Mouse (Mus musculus) gastrocnemius, postnatal 36 days (tissue): Measurements from ENCODE around the gene Fbll1. TPM values are rescaled to one million over a fixed set of nuclear protein-coding genes. Genes with fewer than 3 reads are reported as not detected.
"Not testable (repeated sequence)": the region's sequence is repeated elsewhere in the genome, so short reads cannot be mapped to it uniquely, and the experiment has no call there.

Source experiments
- DNase-seq, 2 experiments: peaks; one replicate each; pipeline ENCODE4 v3.0.0; 2022
- intact Hi-C: fragments of 180-260 bp; cut with DNase I; formaldehyde crosslinking; loops from one replicate; pipeline ENCODE4 v1.15.1; 2025
- long read RNA-seq, 2 experiments: library from polyadenylated mRNA; stranded (forward); transcript quantifications; one replicate each; pipeline ENCODE4 v2.0.0; 2021
- total RNA-seq, 2 experiments: library from RNA; stranded (reverse); gene quantifications; 2 replicates each; pipeline ENCODE4 v1.2.3; 2021

Gene Fbll1
- not detected for total RNA-seq
- long read RNA-seq, experiment 1 = 0 reads
- long read RNA-seq, experiment 2 = 0 reads

DNA sequence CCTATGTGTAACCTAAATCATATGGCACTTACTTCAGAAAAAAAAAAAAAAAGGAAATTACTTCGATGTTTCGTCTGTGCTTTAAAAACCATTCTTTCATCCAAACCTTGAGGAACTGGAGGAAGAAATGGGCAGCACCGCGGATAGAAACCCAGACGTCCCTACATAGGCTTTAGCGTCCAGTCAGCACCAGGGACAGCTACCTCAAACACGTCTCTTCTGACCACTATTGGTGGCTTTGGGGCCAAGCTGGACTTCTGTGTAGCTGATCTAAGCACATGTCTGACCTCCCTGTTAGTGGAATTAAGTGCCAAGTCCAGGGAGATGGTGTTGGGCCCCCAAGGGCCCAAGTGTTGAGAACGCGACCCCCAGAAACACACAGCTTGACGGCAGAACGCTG lies at the start of gene Fbll1:
Gene Fbll1, minus strand, starts transcription at position 11 of the 400 bp plus-strand sequence.
- DNase-seq = no peak
- intact Hi-C loops = no loop called here

DNA sequence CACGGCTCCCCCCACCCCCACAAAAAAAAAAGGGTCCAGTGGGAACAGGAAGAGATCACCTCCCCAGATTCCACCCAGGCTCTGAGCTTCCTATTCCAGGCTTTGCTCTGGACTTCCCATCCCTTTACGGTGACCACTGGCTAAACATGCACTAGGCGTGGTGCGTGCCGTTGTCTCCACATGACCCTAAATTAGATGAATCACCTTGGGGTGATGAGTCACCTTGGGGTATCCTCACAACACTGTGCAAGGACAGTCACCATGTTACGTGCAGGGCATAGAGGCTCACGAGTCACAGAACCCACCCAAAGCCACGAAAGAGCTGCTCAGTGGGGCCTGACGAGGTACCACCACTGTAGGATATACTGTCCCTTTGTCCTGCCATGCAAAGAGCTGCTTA lies 45.6 kb upstream of the Fbll1 start:
- intact Hi-C loops = loop anchor here (5.0 kb wide), 1 partner anchor 158 kb away; no protein-coding TSS in a partner anchor
- no peak for DNase-seq

DNA sequence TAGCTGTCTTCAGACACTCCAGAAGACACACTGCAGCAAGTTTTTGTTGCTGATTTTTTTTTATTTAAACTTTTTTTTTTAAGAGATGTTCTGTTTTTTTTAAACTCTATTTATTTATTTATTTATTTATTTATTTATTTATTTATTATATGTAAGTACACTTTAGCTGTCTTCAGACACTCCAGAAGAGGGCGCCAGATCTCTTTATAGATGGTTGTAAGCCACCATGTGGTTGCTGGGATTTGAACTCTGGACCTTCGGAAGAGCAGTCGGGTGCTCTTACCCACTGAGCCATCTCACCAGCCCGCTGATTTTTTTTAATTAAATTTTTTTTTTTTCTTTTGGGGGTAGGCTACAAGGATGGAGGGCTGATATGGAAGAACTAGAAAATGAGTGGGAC lies 43.9 kb upstream of the Fbll1 start:
- intact Hi-C loops = loop anchor here (5.0 kb wide), 1 partner anchor 160 kb away; no protein-coding TSS in a partner anchor
- not testable (repeated sequence) for DNase-seq

DNA sequence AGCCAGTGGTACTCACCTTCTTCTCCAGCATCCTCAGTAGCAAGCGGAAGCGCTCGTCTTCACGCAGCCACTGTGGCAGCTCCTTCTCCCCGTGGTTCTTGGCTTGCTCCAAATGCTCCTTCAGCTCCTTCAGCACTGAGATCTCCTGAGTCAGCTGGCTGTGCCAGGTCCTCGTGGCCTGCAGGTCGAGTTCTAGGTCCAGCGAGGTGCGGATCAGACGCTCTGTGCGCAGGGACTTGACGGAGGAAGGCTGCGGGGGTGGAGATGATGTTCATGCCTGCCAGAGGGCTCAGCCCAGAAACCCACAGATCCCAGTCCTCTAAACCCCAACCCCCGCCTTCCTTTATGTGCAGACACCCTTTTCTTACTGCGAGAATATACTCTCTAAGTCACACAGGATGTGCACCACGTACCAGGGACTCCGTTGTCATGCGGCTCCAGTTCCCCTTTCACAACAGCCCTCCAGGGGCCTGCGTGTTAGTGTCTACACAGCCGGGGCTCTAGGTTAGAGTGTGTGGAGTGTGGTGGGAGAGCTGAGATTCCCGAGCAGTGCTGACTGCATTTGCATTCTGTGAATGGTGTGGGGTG lies 43.1 kb upstream of the Fbll1 start:
- no peak for DNase-seq
- intact Hi-C loops = loop anchor here (5.0 kb wide), 1 partner anchor 160 kb away; no protein-coding TSS in a partner anchor

DNA sequence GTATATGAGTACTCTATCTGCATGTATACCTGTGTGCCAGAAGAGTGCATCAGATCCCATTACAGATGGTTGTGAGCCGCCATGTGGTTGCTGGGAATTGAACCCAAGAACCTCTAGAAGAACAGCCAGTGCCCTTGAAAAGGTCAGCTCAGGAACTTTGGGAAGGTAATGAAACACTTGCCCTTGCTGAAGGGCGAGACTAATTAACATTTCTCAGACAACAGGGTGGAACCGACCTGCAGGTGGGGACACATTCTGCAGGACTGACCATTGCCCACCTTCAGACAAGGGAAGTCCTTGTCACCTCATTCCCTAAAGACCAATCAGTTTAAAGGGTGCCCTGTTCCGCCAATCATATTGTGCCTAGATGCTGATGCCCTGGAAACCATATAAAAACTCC lies 42.1 kb upstream of the Fbll1 start:
- DNase-seq = not testable (repeated sequence)
- intact Hi-C loops = loop anchor here (5.0 kb wide), 1 partner anchor 161 kb away; no protein-coding TSS in a partner anchor

DNA sequence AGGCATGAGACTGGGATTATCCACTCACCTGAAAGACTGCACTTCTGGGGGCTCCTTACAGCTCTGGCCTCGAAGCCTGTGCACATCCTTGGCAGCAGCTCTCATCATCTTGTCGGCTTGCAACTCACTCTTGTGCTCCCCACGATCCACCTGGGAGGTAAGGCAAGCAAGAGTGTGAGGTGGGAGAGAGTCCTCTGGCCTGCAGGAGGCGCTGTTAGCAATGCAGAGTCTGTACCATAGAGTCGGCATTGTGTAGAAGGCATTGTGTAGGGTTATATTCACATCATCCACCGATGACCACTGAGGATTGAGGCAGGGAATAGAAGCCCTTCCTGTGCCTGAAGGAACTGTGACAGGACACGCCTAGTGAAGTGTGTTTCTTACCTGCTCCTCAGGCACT lies 41.6 kb upstream of the Fbll1 start:
- DNase-seq = no peak
- intact Hi-C loops = loop anchor here (5.0 kb wide), 1 partner anchor 162 kb away; no protein-coding TSS in a partner anchor

DNA sequence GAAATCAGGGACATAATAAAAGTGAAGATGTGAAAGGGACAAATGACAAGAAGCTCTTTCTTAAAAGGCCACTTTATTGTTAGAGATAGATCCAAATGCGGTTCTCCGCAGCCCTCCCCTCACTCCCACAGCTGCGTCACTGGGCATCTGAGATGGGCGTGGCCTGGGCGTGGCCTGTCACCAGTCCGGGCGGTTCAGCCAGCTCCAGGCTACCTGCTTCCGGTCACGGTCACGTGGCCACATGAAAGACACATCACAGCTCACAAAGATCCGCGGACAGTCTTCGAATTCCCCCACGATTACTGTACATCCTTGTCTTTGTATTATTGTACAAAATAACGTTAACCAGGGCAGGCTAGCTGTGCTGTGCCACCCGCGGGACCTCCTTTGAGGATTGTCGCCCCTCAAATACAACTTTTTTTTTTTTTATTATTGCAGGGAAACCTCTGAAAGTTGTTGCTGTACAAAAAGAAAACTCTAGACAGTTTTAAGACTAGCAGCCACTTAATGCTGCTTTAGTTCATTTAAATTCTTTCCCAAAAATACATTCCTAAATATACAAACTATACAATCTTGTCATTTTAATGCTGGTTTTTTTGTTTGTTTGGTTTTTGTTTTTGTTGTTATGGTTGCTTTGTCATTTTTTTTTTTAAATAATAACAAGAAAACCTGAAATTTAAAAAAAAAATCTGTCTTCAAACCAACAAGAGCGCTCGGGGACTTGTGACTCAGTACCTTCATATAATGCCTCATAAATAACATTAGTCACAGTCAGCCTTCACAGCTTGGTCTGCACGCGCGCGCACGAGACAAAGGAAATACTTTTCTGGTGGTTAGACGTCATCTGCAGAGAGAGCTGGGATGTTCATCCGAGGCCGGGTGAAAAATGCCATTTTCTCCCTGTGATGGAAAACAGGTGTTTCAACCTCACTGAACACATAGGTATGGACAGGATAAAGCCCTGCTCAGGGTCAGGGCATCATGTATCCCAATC lies 40.0 kb upstream of the Fbll1 start:
- DNase-seq = peak; percentile 84 to 88
- intact Hi-C loops = no loop called here

DNA sequence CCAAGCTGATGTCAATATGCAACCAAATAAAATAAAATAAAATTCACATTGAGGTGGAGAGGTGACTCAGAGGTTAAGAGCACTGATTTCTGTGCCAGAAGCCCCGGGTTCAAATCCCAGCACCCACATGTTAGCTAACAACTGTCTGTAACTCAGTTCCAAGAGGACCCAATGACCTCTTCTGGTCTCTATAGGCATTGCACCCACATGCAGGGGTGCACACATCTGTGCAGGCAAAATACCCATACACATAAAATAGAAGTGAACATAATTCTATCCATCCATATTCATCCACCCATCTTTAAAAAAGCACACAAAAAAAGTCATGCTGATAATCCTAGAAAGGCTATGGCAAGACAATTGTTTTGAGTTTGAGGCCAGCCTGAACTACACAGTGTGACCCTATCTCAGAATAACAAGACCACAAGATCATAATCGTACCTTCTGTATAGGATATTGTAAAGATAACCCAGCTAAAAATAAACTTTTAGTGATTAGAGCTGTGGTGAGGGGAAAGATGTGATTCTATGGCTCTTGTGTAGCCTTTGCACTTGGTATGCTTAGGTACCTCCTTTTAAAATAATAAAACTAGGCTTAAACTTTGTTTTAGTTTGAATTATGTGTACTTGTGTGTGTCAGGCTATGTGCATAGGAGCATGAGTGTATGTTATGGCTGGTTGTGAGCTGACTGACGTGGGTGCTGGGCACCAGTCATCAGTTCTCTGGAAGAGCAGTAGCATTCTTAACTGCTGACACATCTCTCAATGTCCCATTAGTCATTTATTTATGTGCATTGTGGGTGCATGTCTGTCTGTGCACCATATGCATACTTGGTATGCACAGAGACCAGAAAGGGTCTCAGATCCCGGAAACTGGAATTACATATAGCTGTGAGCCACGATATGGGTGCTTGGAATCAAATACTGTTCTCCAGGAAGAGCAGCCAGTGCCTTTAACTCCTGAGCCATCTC lies 38.8 kb upstream of the Fbll1 start:
- intact Hi-C loops = no loop called here

DNA sequence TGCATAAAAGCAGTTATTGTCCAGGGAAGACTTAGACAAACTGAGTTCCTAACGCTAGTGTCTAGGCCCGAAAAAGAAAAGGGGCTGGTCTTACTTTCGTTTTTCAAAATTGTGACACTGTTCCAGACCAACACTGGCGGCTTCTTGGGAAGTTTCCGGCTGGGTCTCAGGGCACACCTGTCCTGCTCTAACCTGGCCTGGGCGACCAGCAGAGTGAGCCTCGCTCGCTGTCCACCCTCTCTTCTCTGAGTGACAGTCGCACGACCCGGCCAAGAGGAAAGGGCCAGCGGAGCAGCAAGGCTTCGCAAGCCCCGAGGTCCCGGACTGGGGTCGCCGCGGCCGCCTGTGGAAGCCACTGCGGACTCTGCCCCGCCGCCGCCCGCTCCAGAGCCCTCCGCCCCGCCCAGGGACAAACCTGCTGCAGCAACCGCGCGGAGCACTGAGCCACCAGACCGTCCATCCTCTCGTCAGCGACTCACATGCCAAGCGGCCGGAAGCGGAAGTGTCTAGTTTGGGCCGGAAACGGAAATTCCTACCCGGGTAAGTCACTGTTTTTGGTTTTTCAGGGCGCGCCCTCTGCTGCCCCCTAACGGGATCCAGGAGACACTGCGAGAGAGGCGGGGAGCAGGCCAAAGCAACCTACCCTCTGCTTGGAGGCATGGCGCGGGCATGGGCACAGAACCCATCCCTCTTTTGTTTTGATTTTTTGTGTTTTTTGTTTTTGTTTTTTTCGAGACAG lies 35.5 kb upstream of the Fbll1 start, which contains the start of gene Rars:
Gene Rars, minus strand, starts transcription at position 485 of the 739 bp plus-strand sequence.
- DNase-seq = peak; percentile 87 to 92
- intact Hi-C loops = loop anchor here (5.0 kb wide), 1 partner anchor 62 kb away; no protein-coding TSS in a partner anchor

More for the DNA sequence above, 38.8 kb upstream of the Fbll1 start:
- DNase-seq = no peak

DNA sequence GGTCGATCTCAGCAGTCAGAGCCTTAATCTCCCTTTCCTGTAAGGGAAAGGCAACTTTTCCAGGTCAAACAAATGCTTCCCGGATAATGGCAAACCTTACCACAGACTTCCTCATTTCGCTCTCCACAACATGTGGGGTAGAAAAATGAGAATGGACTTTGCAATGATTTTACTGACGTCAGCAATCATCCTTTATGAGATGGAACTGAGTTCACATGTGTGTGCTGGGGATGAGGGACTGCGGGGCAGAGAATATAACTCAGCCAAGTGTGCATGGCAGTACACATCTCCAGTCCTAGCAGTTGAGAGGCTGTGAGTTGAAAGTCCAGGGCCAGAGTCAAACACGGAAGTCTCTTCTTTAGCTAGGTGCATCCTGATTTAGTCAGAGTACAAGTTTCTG lies 34.6 kb upstream of the Fbll1 start:
- no peak for DNase-seq
- intact Hi-C loops = loop anchor here (5.0 kb wide), 1 partner anchor 61 kb away; no protein-coding TSS in a partner anchor

DNA sequence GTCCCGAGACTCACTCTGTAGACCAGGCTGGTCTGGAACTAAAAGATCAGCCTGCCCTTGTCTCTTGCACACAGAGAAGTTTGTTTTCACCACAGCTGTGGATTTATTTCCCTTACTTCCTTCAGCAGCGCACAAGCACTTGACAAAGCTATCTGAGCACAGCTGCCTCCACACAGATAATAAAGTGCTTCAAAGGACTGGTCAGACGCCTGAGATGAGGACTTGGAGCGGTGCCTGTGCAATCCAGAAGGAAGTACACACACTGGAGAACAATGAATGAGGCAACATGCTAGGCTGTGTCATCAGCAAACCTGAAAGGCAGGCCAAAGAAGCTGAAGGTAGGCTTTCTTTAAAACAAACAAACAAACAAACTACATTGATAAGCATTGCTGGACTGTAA lies 33.5 kb upstream of the Fbll1 start:
- intact Hi-C loops = loop anchor here (5.0 kb wide), 1 partner anchor 60 kb away; no protein-coding TSS in a partner anchor
- no peak for DNase-seq

DNA sequence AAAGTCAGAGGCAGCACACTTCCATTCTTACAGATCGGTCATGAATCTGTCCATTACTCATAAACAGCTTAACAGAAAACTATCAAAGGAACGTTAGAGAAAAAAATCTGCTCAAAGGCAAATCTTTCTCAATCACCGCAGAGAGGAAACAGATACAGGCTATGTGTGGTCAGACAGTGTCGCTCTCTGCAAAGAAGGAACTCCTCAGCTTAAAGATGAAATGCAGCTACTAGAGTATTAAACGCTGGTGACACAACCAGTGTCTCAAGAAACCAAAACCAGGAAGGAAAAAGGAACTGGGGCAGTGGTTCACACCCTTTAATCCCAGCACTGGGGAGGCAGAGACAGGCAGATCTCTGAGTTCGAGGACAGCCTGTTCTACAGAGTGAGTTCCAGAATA lies 29.0 kb upstream of the Fbll1 start:
- intact Hi-C loops = no loop called here
- DNase-seq = no peak

DNA sequence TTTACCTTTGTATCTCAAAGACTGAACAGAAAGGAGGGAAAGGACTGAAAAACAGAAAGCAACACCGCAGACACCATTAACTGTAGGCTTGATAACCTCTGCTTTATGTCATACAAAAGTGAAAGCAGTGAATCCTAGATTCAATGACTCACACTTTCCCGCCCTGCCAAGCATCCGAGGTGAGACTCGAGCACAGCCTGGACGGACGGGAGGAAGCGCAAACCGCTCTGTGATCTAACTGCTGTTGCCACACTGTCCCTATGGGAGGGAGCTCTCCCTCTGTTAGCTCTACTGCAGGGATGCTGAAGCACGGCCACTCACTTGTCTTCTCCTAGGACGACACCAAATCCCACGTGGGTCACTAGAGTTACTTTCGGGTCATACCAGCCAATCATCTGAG lies 17.6 kb upstream of the Fbll1 start:
- intact Hi-C loops = no loop called here
- DNase-seq = no peak

DNA sequence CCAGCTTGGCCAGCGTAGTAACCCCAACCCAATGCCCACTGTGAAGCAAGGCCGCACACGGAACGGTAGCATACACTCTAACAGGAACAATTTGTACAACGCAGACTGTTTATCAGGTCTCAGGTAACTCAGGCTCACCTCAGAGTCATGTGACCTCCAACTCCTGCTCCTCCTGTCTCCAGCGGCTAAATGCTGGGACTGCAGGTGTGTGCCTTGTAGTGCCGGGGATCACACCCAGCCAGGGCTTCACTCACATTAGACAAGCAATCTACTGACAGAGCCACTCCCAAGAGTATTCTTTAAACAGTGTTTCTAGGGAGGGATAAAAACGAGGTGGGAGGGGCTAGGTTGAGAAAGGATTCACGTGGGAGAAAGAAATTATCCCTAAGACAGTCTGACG lies 12.8 kb upstream of the Fbll1 start:
- intact Hi-C loops = no loop called here
- DNase-seq = no peak

DNA sequence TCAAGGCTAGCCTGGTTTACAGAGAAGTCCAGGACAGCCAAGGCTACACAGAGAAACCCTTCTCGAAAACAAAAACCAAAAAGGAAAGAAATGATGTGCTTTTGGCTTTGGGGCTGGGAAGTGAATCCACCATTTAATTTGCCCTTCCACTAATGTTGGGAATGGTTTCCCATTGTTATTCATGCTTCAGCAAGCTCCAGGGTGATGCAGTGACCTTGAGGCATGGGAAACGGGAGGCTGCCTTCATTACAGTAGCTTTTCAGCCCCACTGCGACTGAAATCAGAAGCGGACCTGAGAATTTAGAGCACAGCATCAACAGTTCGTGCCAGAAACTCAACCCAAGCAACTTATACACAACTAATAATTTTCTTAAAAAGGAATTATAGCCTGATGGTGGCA lies 2.6 kb upstream of the Fbll1 start:
- DNase-seq = no peak
- intact Hi-C loops = no loop called here

DNA sequence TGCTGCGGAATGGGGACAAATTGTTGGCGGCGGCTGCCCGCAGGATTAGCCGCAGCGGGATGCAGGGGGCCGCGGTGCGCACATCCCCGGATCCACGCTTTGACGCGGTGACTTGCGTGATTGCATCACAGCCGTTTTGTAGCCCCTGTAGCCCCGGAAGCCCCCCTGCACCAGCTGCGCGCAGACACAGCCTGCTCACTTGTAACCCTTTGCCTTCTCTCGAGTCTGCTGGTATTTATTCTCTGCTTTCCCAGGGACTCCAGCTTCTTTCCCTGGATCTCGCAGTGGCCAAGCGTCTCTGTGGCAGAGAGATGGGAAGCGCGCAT lies 226 bp downstream of the Fbll1 start:
- no peak for DNase-seq
- intact Hi-C loops = no loop called here

DNA sequence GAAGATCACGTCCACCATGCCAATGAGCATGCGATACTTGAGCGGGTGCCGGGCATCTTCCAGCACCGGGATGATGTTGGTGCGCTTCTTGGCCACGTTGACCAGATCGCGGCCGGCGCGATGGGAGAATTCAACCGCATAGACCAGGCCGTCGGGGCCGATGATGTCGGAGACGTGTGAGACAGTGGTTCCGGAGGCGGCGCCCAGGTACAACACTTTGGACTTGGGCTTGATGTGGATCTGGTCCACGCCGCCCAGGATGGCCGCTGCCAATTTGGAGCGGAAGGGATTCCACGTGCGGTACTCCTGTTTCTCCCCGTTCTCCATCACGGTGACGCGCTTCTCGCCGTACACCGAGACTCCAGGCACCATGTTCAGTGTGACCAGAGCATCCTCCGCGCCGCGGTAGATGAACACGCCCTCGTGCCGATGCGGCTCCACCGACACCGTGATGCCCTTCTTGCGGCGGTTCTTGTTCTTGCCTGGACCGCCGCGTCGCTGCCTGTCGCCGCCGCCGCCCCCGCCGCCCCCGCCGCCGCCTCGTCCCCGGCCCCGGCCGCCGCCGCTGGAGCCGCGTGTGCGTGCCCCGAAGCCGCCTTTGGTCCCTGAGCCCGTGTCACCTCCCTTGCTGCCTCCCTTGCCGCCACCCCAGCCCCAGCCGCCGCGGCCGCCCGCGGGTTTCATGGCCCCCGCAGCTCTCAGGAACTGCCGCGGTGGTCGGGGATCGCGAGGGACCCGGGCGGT lies 761 bp downstream of the Fbll1 start:
- no peak for DNase-seq
- intact Hi-C loops = no loop called here

DNA sequence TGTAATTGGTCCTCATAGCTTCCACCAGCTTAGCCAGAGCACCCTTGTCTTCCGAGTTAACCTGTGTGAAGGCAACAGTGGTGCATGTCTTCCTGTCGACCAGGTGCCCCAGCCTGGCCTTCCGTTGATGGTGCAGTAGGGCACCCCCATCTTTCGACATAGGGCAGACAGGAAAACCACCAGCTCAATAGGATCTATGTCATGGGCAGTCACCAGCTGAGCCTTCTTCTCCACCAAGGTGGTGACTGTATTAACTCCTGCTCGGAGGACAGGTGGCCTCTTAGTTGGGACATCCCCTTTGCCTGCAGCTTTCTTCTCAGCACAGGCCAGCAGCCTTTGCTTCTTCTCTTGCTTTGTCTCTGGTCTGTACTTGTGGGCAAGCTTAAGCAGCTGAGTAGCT lies 5.9 kb downstream of the Fbll1 start:
- intact Hi-C loops, DNase-seq: not testable (repeated sequence)

DNA sequence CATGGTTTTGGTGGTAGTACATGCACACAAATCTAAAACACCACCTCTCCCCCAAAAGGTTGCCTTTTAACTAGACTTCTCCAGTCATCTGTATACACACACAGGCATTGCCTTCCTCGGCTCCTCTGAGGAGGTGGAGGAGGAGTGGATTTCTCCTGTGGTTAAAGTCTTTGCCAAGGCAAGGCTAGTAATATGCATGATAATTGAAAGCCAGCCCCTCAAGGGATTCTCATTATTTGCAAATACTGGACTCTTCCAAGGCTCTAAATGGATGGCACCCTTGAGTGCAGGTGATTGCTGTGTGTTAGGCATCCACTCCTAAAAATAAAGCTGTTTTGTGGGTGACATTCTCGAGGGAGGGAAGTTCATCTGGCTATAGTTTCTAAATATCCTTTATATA lies 10.2 kb downstream of the Fbll1 start:
- intact Hi-C loops = no loop called here
- DNase-seq = no peak
